Mouse (Mus musculus) liver, adult (tissue): ENCODE measurements at regions not wholly inside any gene's neighbourhood (a gene's known extent, or its start where the extent isn't known, plus 50 kb on each side); places are given as distances from the start of the nearest gene placed in this dataset.

ENCODE experiments used
- GATA4 ChIP-seq: IDR thresholded peaks from 2 replicates; pipeline ENCODE4 v1.6.1; 2014; ENCODE audit warnings: mild to moderate bottlenecking, low read length; ENCODE audit not compliant: insufficient replicate concordance

- no peak for TF ChIP-seq GATA4
These were observed 90.2 kb downstream of the Sec23ip start for GRCm38 (mm10) chr7:128834894-128835293.

- TF ChIP-seq GATA4: no peak
These were observed 91.7 kb downstream of the Sec23ip start for GRCm38 (mm10) chr7:128836435-128836834.

GRCm38 (mm10) chr7:128842561-128842960 lies 97.8 kb downstream of the Sec23ip start:
- TF ChIP-seq GATA4: no peak

- no peak for TF ChIP-seq GATA4
These were observed 98.8 kb downstream of the Sec23ip start for GRCm38 (mm10) chr7:128843576-128843975.

- TF ChIP-seq GATA4: no peak
These were observed 104.5 kb downstream of the Sec23ip start for GRCm38 (mm10) chr7:128849261-128849660.

- no peak for TF ChIP-seq GATA4
These were observed 109.5 kb downstream of the Sec23ip start for GRCm38 (mm10) chr7:128854193-128854592.

GRCm38 (mm10) chr7:128854690-128855343 lies 110.1 kb downstream of the Sec23ip start:
- no peak for TF ChIP-seq GATA4

- TF ChIP-seq GATA4: no peak
These were observed 115.4 kb downstream of the Sec23ip start for GRCm38 (mm10) chr7:128860141-128860540.

- no peak for TF ChIP-seq GATA4
These were observed 116.0 kb downstream of the Sec23ip start for GRCm38 (mm10) chr7:128860709-128861108.

GRCm38 (mm10) chr7:128861376-128861775 lies 116.6 kb downstream of the Sec23ip start:
- no peak for TF ChIP-seq GATA4

GRCm38 (mm10) chr7:128868799-128869198 lies 124.1 kb downstream of the Sec23ip start:
- no peak for TF ChIP-seq GATA4

GRCm38 (mm10) chr7:128884015-128884414 lies 139.3 kb downstream of the Sec23ip start:
- no peak for TF ChIP-seq GATA4

- no peak for TF ChIP-seq GATA4
These were observed 140.8 kb downstream of the Sec23ip start for GRCm38 (mm10) chr7:128885551-128885950.

GRCm38 (mm10) chr7:128910134-128910533 lies 165.4 kb downstream of the Sec23ip start:
- no peak for TF ChIP-seq GATA4

GRCm38 (mm10) chr7:128937976-128938730 lies 193.4 kb downstream of the Sec23ip start:
- TF ChIP-seq GATA4: no peak

- TF ChIP-seq GATA4: no peak
These were observed 215.8 kb downstream of the Sec23ip start for GRCm38 (mm10) chr7:128960575-128960974.
